Mouse (Mus musculus) liver, postnatal 0 days (tissue): ENCODE data around the gene Napepld.

Experiments used
- CTCF ChIP-seq: sonication (generic); IDR thresholded peaks from 2 replicates; pipeline ENCODE4 v1.5.1; 2016; ENCODE audit warnings: antibody characterized with exemption, low read depth
- EP300 ChIP-seq: IDR thresholded peaks from 2 replicates; pipeline ENCODE4 v1.6.1; 2016; ENCODE audit warnings: antibody characterized with exemption, low read depth, mild to moderate bottlenecking

DNA sequence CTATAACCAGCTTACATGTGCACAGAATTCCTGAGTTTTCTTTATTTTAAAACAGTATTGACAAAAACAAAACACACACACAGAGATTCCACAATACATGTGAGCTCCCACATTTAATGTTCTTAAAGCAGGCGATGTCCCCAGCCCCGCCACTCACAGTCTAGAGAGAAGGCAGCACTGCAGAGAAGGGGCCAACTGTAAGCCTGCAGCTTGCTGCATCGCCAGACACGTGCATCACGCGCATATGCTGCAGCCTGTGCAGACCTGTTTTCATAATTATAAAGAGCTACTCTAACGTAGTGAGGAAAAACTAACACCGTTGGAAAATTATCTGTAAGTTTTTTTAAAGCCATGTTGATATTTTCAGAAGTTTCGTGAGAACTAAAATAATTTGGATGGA, 27.5 kb downstream of the Napepld start:
- TF ChIP-seq CTCF, result no peak
- no peak for TF ChIP-seq EP300
